Mouse (Mus musculus): ENCODE measurements around the gene Lpxn. TPM values are rescaled to one million over a fixed set of nuclear protein-coding genes. Genes with fewer than 3 reads are reported as not detected.

Gene Lpxn
- polyA plus RNA-seq, 1 experiment from 2014 or later = 4.1 TPM

DNA sequence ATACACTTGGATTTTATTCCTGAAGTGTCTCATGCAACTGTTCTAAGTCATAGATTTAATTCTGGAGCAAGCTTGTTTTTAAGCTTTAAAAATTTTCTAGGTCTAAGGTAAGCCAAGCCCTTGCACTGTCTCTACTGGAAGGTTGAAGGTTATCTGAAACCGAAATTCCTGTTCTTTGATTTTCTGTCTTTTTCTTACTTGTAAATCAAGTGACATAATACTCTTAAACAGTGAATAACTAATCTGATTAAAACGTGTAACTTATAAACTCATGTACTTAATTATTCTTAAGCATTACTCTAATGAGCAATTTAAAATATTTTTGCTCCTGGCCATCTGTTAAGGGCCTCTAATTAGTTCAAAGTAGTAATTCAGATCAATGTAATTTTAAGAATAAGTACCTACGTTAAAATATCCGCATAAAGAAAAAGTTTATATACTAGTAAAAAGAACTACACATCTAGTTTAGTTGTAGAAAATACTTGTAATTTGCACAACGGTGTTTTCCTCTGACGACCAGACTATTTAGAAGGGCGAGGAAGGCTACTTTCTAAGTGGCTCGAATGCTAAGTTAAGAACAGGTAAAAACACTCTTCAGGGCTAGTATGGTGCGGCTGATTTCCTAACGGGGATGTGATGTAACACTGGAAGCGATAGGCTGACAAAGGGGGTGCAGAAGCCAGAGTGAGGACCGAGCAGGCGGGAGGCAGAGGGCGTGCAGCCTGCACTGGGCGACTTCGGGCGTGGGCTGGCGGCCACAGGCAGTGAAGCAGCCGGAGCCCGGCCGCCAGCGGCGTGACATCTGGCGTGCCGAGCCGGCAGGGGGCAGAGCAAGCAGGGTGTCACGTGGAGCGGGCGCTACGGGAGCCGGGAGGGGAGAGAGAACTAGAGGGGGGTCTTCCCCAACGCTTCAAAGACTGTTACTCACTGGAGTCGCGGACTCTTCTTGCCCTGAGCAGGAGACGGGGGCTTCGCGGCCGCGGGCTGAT, 1.6 kb upstream of the Lpxn start:
- peak overlapping the region; percentile 98 for H3K4me3 ChIP-seq (ENCODE audit: low read depth, low read length)
- DNase-seq (peak; percentile 94), ATAC-seq (peak; percentile 60)
- TF ChIP-seq EP300 (IDR thresholded peaks at IDR 0.05; ENCODE audit: low read depth) = peak; percentile 35; the same call in 1 of the 2 replicates
- TF ChIP-seq CTCF (IDR thresholded peaks at IDR 0.05; ENCODE audit: low read depth) = peak; percentile 95
- H3K27ac ChIP-seq (ENCODE audit: low read depth) = peak overlapping the region; percentile 99
- H3K36me3 ChIP-seq (replicated peaks; ENCODE audit: insufficient read depth, low read length) = no peaks in the 10 kb centered on the region
- 1% methylated on average over 33 of the region's 39 CpGs for WGBS (ENCODE audit: insufficient replicate concordance)
- H3K4me2 ChIP-seq (ENCODE audit: low read depth, low read length) = peak overlapping the region; percentile 84
- no peaks in the 10 kb centered on the region for H3K9me3 ChIP-seq (ENCODE audit: low read length)
- H3K27me3 ChIP-seq (ENCODE audit: insufficient read depth, low read length) = no peaks in the 10 kb centered on the region
- H3K4me1 ChIP-seq (ENCODE audit: insufficient read depth) = peaks cover 10% of the 10 kb centered on the region; the same call in 1 of the 2 replicates
- peak overlapping the region; percentile 100 for H3K9ac ChIP-seq (replicated peaks)

DNA sequence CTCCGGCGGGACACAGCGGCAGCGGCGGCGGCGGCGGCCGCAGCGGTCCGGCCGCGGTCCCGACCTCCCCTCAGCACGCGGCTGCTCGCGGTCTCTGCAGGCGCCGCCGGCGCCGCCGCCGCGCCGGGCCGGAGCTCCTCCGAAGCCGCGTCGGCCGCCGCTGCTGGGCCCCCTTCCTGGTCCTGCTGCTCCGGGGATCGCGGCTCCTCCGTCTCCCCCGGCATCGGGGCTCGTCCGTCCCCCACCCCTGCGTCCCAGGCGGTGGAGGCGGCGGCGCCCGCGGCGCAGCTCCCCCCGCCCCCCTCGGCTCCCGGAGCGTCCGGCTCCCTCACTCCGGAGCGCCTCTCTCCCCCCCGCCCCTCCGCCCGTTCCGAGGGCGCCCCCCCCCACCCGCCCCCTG, 883 bp upstream of the Lpxn start:
- Histone ChIP-seq H3K9me3 (ENCODE audit: low read length) (no peaks in the 10 kb centered on the region), H3K4me3 (ENCODE audit: low read depth, low read length) (peak overlapping the region; percentile 98), H3K4me1 (ENCODE audit: insufficient read depth) (peaks cover 10% of the 10 kb centered on the region; the same call in 1 of the 2 replicates), H3K4me2 (ENCODE audit: low read depth, low read length) (peak overlapping the region; percentile 84), H3K9ac (replicated peaks) (peak overlapping the region; percentile 100), H3K27me3 (ENCODE audit: insufficient read depth, low read length) (no peaks in the 10 kb centered on the region), H3K36me3 (replicated peaks; ENCODE audit: insufficient read depth, low read length) (no peaks in the 10 kb centered on the region), H3K27ac (ENCODE audit: low read depth) (peak overlapping the region; percentile 99)
- ATAC-seq (peak; percentile 2), DNase-seq (no peak)
- TF ChIP-seq EP300 (IDR thresholded peaks at IDR 0.05; ENCODE audit: low read depth) (no peak), CTCF (IDR thresholded peaks at IDR 0.05; ENCODE audit: low read depth) (no peak)
- WGBS (ENCODE audit: insufficient replicate concordance) = 0% methylated on average over 15 of the region's 63 CpGs

DNA sequence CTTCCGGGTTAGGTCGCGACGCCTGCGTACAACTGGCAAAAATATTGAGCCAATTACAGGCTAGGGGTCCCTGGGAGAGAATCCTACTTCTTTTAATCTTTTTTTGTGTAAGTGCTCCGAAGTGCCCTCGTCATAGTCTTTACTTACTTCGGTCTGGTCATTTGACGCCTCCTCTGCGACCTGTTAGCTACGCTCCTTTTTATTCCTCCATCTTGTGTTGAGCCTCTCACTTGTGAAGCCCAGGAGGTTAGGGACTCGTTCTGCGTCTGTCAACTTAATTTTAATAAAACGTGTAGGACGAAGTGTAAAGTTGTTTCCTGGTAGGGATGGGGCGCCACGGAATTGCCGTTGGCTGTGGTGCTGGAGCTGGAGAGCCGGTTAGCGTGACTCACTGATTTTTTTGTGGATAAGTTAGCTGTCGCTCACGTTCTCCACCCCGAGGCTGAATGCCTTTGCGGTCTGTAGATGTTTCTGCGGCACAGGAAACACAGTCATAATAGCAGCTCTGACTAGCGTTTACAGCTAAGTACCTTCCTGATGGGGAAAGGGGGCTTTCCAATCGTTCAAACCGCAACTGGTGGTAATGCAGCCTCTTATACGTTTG, 437 bp downstream of the Lpxn start:
- Histone ChIP-seq H3K9ac (replicated peaks) (peak overlapping the region; percentile 100), H3K9me3 (ENCODE audit: low read length) (no peaks in the 10 kb centered on the region), H3K4me2 (ENCODE audit: low read depth, low read length) (peak overlapping the region; percentile 84), H3K4me3 (ENCODE audit: low read depth, low read length) (peak overlapping the region; percentile 98), H3K27me3 (ENCODE audit: insufficient read depth, low read length) (no peaks in the 10 kb centered on the region), H3K27ac (ENCODE audit: low read depth) (peak overlapping the region; percentile 99), H3K4me1 (ENCODE audit: insufficient read depth) (0 out of 2 replicates have a peak, but pooled peaks cover 7% of the 10 kb centered on the region), H3K36me3 (replicated peaks; ENCODE audit: insufficient read depth, low read length) (no peaks in the 10 kb centered on the region)
- DNase-seq (peak; percentile 70), ATAC-seq (peak; percentile 8)
- WGBS (ENCODE audit: insufficient replicate concordance) = under 1% methylated on average over 29 of the region's 29 CpGs
- TF ChIP-seq EP300 (IDR thresholded peaks at IDR 0.05; ENCODE audit: low read depth) (no peak; the same call in none of the 2 replicates), CTCF (IDR thresholded peaks at IDR 0.05; ENCODE audit: low read depth) (0 out of 2 replicates have a peak, but pooled peaks have one; percentile 9)

DNA sequence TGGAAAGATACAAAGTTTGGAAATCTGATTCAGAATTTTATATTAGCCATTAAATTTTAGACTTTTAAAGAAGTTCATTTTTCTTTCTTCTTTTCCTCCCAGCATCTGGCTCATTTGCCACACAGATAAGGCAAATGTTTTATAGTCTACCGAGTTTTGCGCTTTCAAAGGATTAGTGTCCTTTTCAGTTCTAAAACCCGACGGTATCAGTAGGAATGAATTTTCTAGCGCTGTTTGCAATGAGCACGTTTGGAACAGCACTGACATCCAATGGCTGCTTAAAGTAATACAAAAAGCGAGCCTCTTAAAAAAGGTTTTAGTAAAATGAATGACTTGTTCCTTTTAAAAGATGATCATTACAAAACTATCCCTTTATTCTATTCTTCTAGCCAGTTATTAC, 1.1 kb downstream of the Lpxn start:
- ATAC-seq (no peak), DNase-seq (no peak)
- 0 out of 2 replicates have a peak, but pooled peaks cover 3% of the 10 kb centered on the region for H3K4me1 ChIP-seq (ENCODE audit: insufficient read depth)
- WGBS (ENCODE audit: insufficient replicate concordance) = 2% methylated on average over 7 of the region's 7 CpGs
- H3K4me2 ChIP-seq (ENCODE audit: low read depth, low read length) = peak overlapping the region; percentile 84
- peak overlapping the region; percentile 98 for H3K4me3 ChIP-seq (ENCODE audit: low read depth, low read length)
- H3K9ac ChIP-seq (replicated peaks) = peak overlapping the region; percentile 100
- peak overlapping the region; percentile 99 for H3K27ac ChIP-seq (ENCODE audit: low read depth)
- no peaks in the 10 kb centered on the region for H3K36me3 ChIP-seq (replicated peaks; ENCODE audit: insufficient read depth, low read length)
- TF ChIP-seq EP300 (IDR thresholded peaks at IDR 0.05; ENCODE audit: low read depth) (no peak), CTCF (IDR thresholded peaks at IDR 0.05; ENCODE audit: low read depth) (peak; percentile 58)
- no peaks in the 10 kb centered on the region for H3K27me3 ChIP-seq (ENCODE audit: insufficient read depth, low read length)
- H3K9me3 ChIP-seq (ENCODE audit: low read length) = no peaks in the 10 kb centered on the region

DNA sequence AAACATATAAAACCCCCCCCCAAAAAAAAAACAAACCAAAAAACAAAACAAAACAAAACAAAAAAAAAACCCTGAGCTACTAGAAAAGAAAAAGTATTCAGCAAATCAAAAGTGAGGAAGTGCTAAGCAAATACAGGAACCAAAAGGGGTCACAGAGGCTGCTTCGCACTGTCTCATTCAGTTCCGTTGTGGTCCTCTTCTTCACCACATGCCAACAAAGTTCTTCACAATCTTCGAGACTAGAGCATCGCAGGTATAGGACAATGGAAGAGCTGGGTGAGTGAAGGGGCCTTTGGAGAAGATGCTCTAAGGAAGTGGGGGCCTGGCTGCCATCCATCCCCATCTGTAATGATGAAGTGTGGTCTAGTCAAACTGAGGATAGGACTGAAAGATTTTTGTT, 2.4 kb downstream of the Lpxn start:
- Histone ChIP-seq H3K4me2 (ENCODE audit: low read depth, low read length) (peak overlapping the region; percentile 58), H3K9ac (replicated peaks) (peak overlapping the region; percentile 6; the same call in 1 of the 2 replicates), H3K36me3 (replicated peaks; ENCODE audit: insufficient read depth, low read length) (no peaks in the 10 kb centered on the region), H3K27ac (ENCODE audit: low read depth) (peak overlapping the region; percentile 52), H3K4me3 (ENCODE audit: low read depth, low read length) (peak overlapping the region; percentile 26), H3K27me3 (ENCODE audit: insufficient read depth, low read length) (no peaks in the 10 kb centered on the region), H3K4me1 (ENCODE audit: insufficient read depth) (no peaks in the 10 kb centered on the region), H3K9me3 (ENCODE audit: low read length) (no peaks in the 10 kb centered on the region)
- WGBS (ENCODE audit: insufficient replicate concordance) = 30% methylated on average over 4 of the region's 4 CpGs
- DNase-seq (no peak), ATAC-seq (no peak)
- TF ChIP-seq CTCF (IDR thresholded peaks at IDR 0.05; ENCODE audit: low read depth) (no peak), EP300 (IDR thresholded peaks at IDR 0.05; ENCODE audit: low read depth) (no peak)

DNA sequence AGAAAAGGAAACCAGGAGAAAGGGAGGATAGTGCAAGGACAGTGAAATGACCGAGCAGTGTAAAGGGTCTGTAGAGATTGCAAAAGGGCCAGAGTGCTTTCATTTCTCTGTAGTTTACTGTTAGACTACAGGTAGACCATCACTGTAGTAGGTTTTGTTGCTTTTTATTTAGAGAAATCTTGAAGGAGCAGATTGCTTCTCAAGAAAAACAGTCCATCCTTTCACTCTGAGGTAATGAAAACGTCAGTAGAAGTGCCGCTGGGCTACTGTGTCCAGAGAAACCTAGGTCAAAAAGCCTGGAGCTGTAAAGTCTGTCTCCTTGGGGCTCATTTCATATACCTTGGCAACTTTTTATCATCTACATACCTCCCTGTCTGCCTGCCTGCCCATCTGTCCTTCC, 3.1 kb downstream of the Lpxn start:
- Histone ChIP-seq H3K36me3 (replicated peaks; ENCODE audit: insufficient read depth, low read length) (no peaks in the 10 kb centered on the region), H3K9me3 (ENCODE audit: low read length) (no peaks in the 10 kb centered on the region)
- 78% methylated on average over 3 of the region's 3 CpGs for WGBS (ENCODE audit: insufficient replicate concordance)

More for the DNA sequence above, 3.1 kb downstream of the Lpxn start:
- Histone ChIP-seq H3K27me3 (ENCODE audit: insufficient read depth, low read length) (no peaks in the 10 kb centered on the region), H3K4me3 (ENCODE audit: low read depth, low read length) (peak overlapping the region; percentile 26), H3K27ac (ENCODE audit: low read depth) (peak overlapping the region; percentile 52; the same call in 1 of the 2 replicates), H3K4me1 (ENCODE audit: insufficient read depth) (no peaks in the 10 kb centered on the region), H3K9ac (replicated peaks) (no peak overlapping the region), H3K4me2 (ENCODE audit: low read depth, low read length) (peak overlapping the region; percentile 58)
- DNase-seq (no peak), ATAC-seq (no peak)
- no peak for TF ChIP-seq CTCF (IDR thresholded peaks at IDR 0.05; ENCODE audit: low read depth)
- no peak for TF ChIP-seq EP300 (IDR thresholded peaks at IDR 0.05; ENCODE audit: low read depth)
